Mouse (Mus musculus) kidney, embryonic 15.5 days (tissue): Measurements from ENCODE around the gene Lypd8. TPM values are rescaled to one million over a fixed set of nuclear protein-coding genes. Genes with fewer than 3 reads are reported as not detected.
"Not testable (repeated sequence)": the region's sequence is repeated elsewhere in the genome, so short reads cannot be mapped to it uniquely, and the experiment has no call there.

Experiments
- ATAC-seq: fragments of 200-750 bp; cut with Nextera tagmentation; replicated peaks from 2 replicates; pipeline ENCODE4 v1.8.0; 2017; ENCODE audit warnings: moderate TSS enrichment; ENCODE audit not compliant: low FRiP score
- H3K27ac ChIP-seq: fragments of 300-500 bp; sonication (generic); 2 replicates; pipeline ENCODE4 v1.5.1; 2015; ENCODE audit warnings: mild to moderate bottlenecking, inconsistent platforms
- H3K27me3 ChIP-seq: fragments of 300-500 bp; sonication (generic); 2 replicates; pipeline ENCODE4 v1.6.1; 2015; ENCODE audit warnings: inconsistent platforms
- H3K36me3 ChIP-seq: fragments of 300-500 bp; sonication (generic); 2 replicates; pipeline ENCODE4 v1.6.1; 2015; ENCODE audit warnings: inconsistent platforms
- H3K4me1 ChIP-seq: fragments of 300-500 bp; sonication (generic); 2 replicates; pipeline ENCODE4 v1.6.1; 2015; ENCODE audit warnings: inconsistent platforms
- H3K4me2 ChIP-seq: fragments of 300-500 bp; sonication (generic); 2 replicates; pipeline ENCODE4 v1.6.1; 2015; ENCODE audit warnings: moderate library complexity, mild to moderate bottlenecking, inconsistent platforms
- H3K4me3 ChIP-seq: fragments of 300-500 bp; sonication (generic); replicated peaks from 2 replicates; pipeline ENCODE4 v1.5.1; 2015; ENCODE audit warnings: mild to moderate bottlenecking, inconsistent platforms
- H3K9ac ChIP-seq: fragments of 300-500 bp; sonication (generic); 2 replicates; pipeline ENCODE4 v1.6.1; 2015; ENCODE audit warnings: mild to moderate bottlenecking, inconsistent platforms
- H3K9me3 ChIP-seq: fragments of 300-500 bp; sonication (generic); replicated peaks from 2 replicates; pipeline ENCODE4 v1.6.1; 2016; ENCODE audit warnings: inconsistent platforms
- WGBS: fragments of 180-500 bp; shearing (Covaris S2); methylation state at CpG from one replicate; pipeline ENCODE4 v1.1.7; 2015; ENCODE audit warnings: mixed read lengths; 5-methylcytosine and 5-hydroxymethylcytosine counted together
- polyA plus RNA-seq: library from polyadenylated mRNA; unstranded; fragments of >200 nt; fragmentation: Nextera tagmentation; extraction: Ambion mirVana; gene quantifications from 2 replicates; pipeline ENCODE4 v1.2.1, GENCODE M21; 2015

Gene Lypd8
- polyA plus RNA-seq, 1 experiment from 2014 or later: 0.23 TPM

- no peak for ATAC-seq
- no peaks in the 10 kb centered on the region for H3K4me1 ChIP-seq
- no peak overlapping the region for H3K4me2 ChIP-seq
- H3K27ac ChIP-seq: no peak overlapping the region
- H3K36me3 ChIP-seq: no peaks in the 10 kb centered on the region
- no peaks in the 10 kb centered on the region for H3K9me3 ChIP-seq
- 77% methylated on average over 3 of the region's 3 CpGs for whole genome bisulfite sequencing
- no peak overlapping the region for H3K9ac ChIP-seq
- no peak overlapping the region for H3K4me3 ChIP-seq
- no peaks in the 10 kb centered on the region for H3K27me3 ChIP-seq
These were observed 23.9 kb upstream of the Lypd8 start for GRCm38 (mm10) chr11:58354927-58355326.

GRCm38 (mm10) chr11:58357042-58357441, 21.8 kb upstream of the Lypd8 start:
- H3K36me3 ChIP-seq: no peaks in the 10 kb centered on the region
- 95% methylated on average over 3 of the region's 3 CpGs for WGBS
- no peak overlapping the region for H3K4me2 ChIP-seq
- no peaks in the 10 kb centered on the region for H3K9me3 ChIP-seq
- no peaks in the 10 kb centered on the region for H3K27me3 ChIP-seq
- H3K4me3 ChIP-seq: no peak overlapping the region
- no peak overlapping the region for H3K27ac ChIP-seq
- no peak for ATAC-seq
- H3K4me1 ChIP-seq: no peaks in the 10 kb centered on the region
- no peak overlapping the region for H3K9ac ChIP-seq

GRCm38 (mm10) chr11:58357844-58358534, 20.9 kb upstream of the Lypd8 start:
- H3K4me2 ChIP-seq: no peak overlapping the region
- ATAC-seq: no peak
- H3K4me3 ChIP-seq: no peak overlapping the region
- H3K9ac ChIP-seq: no peak overlapping the region
- no peaks in the 10 kb centered on the region for H3K36me3 ChIP-seq
- no peak overlapping the region for H3K27ac ChIP-seq
- WGBS: 84% methylated on average over 6 of the region's 6 CpGs
- H3K4me1 ChIP-seq: no peaks in the 10 kb centered on the region
- H3K9me3 ChIP-seq: no peaks in the 10 kb centered on the region
- H3K27me3 ChIP-seq: no peaks in the 10 kb centered on the region

- not testable (repeated sequence) for H3K36me3 ChIP-seq, H3K4me3 ChIP-seq, ATAC-seq, H3K9me3 ChIP-seq, H3K4me2 ChIP-seq, H3K4me1 ChIP-seq, H3K27ac ChIP-seq, H3K27me3 ChIP-seq, H3K9ac ChIP-seq
- WGBS: no CpG with 5 or more reads among the region's 6 CpGs
These were observed 16.3 kb upstream of the Lypd8 start for GRCm38 (mm10) chr11:58362562-58362961.

GRCm38 (mm10) chr11:58364454-58364853, 14.4 kb upstream of the Lypd8 start:
- no peak overlapping the region for H3K4me3 ChIP-seq
- H3K27me3 ChIP-seq: no peaks in the 10 kb centered on the region
- peak; percentile 64 for ATAC-seq
- H3K4me1 ChIP-seq: no peaks in the 10 kb centered on the region
- H3K9me3 ChIP-seq: no peaks in the 10 kb centered on the region
- no peaks in the 10 kb centered on the region for H3K36me3 ChIP-seq
- peak overlapping the region; percentile 52 for H3K27ac ChIP-seq
- 66% methylated on average over 3 of the region's 3 CpGs for WGBS
- no peak overlapping the region for H3K9ac ChIP-seq
- no peak overlapping the region for H3K4me2 ChIP-seq

GRCm38 (mm10) chr11:58366191-58366590, 12.7 kb upstream of the Lypd8 start:
- WGBS: no CpG with 5 or more reads among the region's 6 CpGs
- not testable (repeated sequence) for H3K4me3 ChIP-seq, H3K4me1 ChIP-seq, ATAC-seq, H3K27me3 ChIP-seq, H3K9me3 ChIP-seq, H3K9ac ChIP-seq, H3K36me3 ChIP-seq, H3K27ac ChIP-seq, H3K4me2 ChIP-seq

- H3K4me3 ChIP-seq: no peak overlapping the region
- WGBS: 78% methylated on average over 2 of the region's 2 CpGs
- no peak overlapping the region for H3K9ac ChIP-seq
- no peak overlapping the region for H3K27ac ChIP-seq
- ATAC-seq: no peak
- no peak overlapping the region for H3K4me2 ChIP-seq
- H3K27me3 ChIP-seq: no peaks in the 10 kb centered on the region
- no peaks in the 10 kb centered on the region for H3K9me3 ChIP-seq
- no peaks in the 10 kb centered on the region for H3K4me1 ChIP-seq
- H3K36me3 ChIP-seq: no peaks in the 10 kb centered on the region
These were observed 1.6 kb upstream of the Lypd8 start for GRCm38 (mm10) chr11:58377273-58377672.

GRCm38 (mm10) chr11:58377686-58378085, 1.2 kb upstream of the Lypd8 start:
- no peaks in the 10 kb centered on the region for H3K36me3 ChIP-seq
- H3K27me3 ChIP-seq: no peaks in the 10 kb centered on the region
- no peak for ATAC-seq
- H3K4me1 ChIP-seq: no peaks in the 10 kb centered on the region
- no peak overlapping the region for H3K9ac ChIP-seq
- no peak overlapping the region for H3K4me3 ChIP-seq
- H3K9me3 ChIP-seq: no peaks in the 10 kb centered on the region
- no peak overlapping the region for H3K4me2 ChIP-seq
- no peak overlapping the region for H3K27ac ChIP-seq
- 63% methylated on average over 1 of the region's 1 CpGs for WGBS

- no peak overlapping the region for H3K4me2 ChIP-seq
- H3K4me3 ChIP-seq: no peak overlapping the region
- H3K9me3 ChIP-seq: no peaks in the 10 kb centered on the region
- no peaks in the 10 kb centered on the region for H3K27me3 ChIP-seq
- no peak for ATAC-seq
- 88% methylated on average over 1 of the region's 1 CpGs for WGBS
- no peaks in the 10 kb centered on the region for H3K36me3 ChIP-seq
- H3K4me1 ChIP-seq: no peaks in the 10 kb centered on the region
- H3K27ac ChIP-seq: no peak overlapping the region
- no peak overlapping the region for H3K9ac ChIP-seq
These were observed 673 bp downstream of the Lypd8 start for GRCm38 (mm10) chr11:58379516-58379915.

- Histone ChIP-seq H3K27ac (no peak overlapping the region), H3K27me3 (no peaks in the 10 kb centered on the region), H3K4me3 (no peak overlapping the region), H3K4me1 (no peaks in the 10 kb centered on the region), H3K9ac (no peak overlapping the region), H3K9me3 (no peaks in the 10 kb centered on the region), H3K36me3 (no peaks in the 10 kb centered on the region), H3K4me2 (no peak overlapping the region)
- no peak for ATAC-seq
- 92% methylated on average over 6 of the region's 6 CpGs for WGBS
These were observed 3.6 kb downstream of the Lypd8 start for GRCm38 (mm10) chr11:58382471-58382870.

GRCm38 (mm10) chr11:58399985-58400645, 21.3 kb downstream of the Lypd8 start:
- Histone ChIP-seq H3K27me3 (0 out of 2 replicates have a peak, but pooled peaks cover 3% of the 10 kb centered on the region), H3K9me3 (no peaks in the 10 kb centered on the region), H3K9ac (no peak overlapping the region), H3K4me3 (no peak overlapping the region), H3K36me3 (no peaks in the 10 kb centered on the region), H3K27ac (no peak overlapping the region), H3K4me2 (no peak overlapping the region), H3K4me1 (0 out of 2 replicates have a peak, but pooled peaks cover 3% of the 10 kb centered on the region)
- WGBS: 67% methylated on average over 6 of the region's 6 CpGs
- ATAC-seq: no peak

- 66% methylated on average over 5 of the region's 5 CpGs for WGBS
- Histone ChIP-seq H3K27me3 (0 out of 2 replicates have a peak, but pooled peaks cover 3% of the 10 kb centered on the region), H3K4me1 (0 out of 2 replicates have a peak, but pooled peaks cover 3% of the 10 kb centered on the region), H3K9ac (no peak overlapping the region), H3K9me3 (no peaks in the 10 kb centered on the region), H3K4me2 (no peak overlapping the region), H3K27ac (no peak overlapping the region), H3K36me3 (no peaks in the 10 kb centered on the region), H3K4me3 (no peak overlapping the region)
- no peak for ATAC-seq
These were observed 21.8 kb downstream of the Lypd8 start for GRCm38 (mm10) chr11:58400655-58401054.
